In genomic region chrX:101639741-101640166, GRCm38 (mm10) we compare ENCODE assay signal across 8 mouse cellular contexts. TPM values are rescaled to one million over a fixed set of nuclear protein-coding genes. Genes with fewer than 3 reads are reported as not detected.
DNase-seq lines count a peak whose midpoint lies in the region; ATAC-seq lines count a peak whose summit lies in the region.

TSS of gene Ogt (plus strand) at chrX:101640060.

- peak within 1 kb of the TSS; percentile 84 for H3K27ac ChIP-seq in heart, embryonic 14.5 days (replicated peaks in 1 of 2; ENCODE audit: control insufficient read depth in 1 of 2, insufficient read depth in 1 of 2, low read depth in 2 of 2, low read length in 2 of 2)
- peak within 1 kb of the TSS; percentile 90 for H3K27ac ChIP-seq in liver, embryonic 13.5 days
- peak within 1 kb of the TSS; percentile 87 for H3K27ac ChIP-seq in stomach, embryonic 16.5 days (ENCODE audit: low read length)

- H3K36me3 ChIP-seq in heart, embryonic 14.5 days (ENCODE audit: control insufficient read depth, insufficient read depth, low read length) = peaks cover 4% of the 10 kb centered on the region
- peaks cover 14% of the 10 kb centered on the region for H3K36me3 ChIP-seq in liver, embryonic 13.5 days
- no peaks in the 10 kb centered on the region for H3K36me3 ChIP-seq in stomach, embryonic 16.5 days (ENCODE audit: control insufficient read depth, insufficient read depth, low read length)

- H3K27me3 ChIP-seq in heart, embryonic 14.5 days (ENCODE audit: control insufficient read depth, insufficient read depth, low read length) = peaks cover 17% of the 10 kb centered on the region
- H3K27me3 ChIP-seq in liver, embryonic 13.5 days = peaks cover 12% of the 10 kb centered on the region; the same call in 1 of the 2 replicates
- no peaks in the 10 kb centered on the region; the same call in 1 of the 2 replicates for H3K27me3 ChIP-seq in stomach, embryonic 16.5 days (ENCODE audit: control insufficient read depth, insufficient read depth, low read length)

- peak; percentile 82 for DNase-seq in c-Kit-negative CD71-positive TER-119-positive erythroid progenitor cells, embryonic 14.5 days (ENCODE audit: low read depth, low spot score)
- peak; percentile 76 for DNase-seq in fibroblast of lung, adult 2 months (ENCODE audit: low read depth)
- peak; percentile 94 for DNase-seq in kidney, postnatal 14 days
- peak; percentile 84 for DNase-seq in liver, embryonic 13.5 days
- DNase-seq in neural tube, embryonic 10.5 days (ENCODE audit: extremely low spot score, low spot score) = peak; percentile 86

- peak within 1 kb of the TSS; percentile 70 to 89 for H3K4me3 ChIP-seq in heart, embryonic 14.5 days (ENCODE audit: control insufficient read depth in 1 of 2, insufficient read depth in 1 of 2, low read depth in 1 of 2, low read length in 2 of 2)
- peak within 1 kb of the TSS; percentile 79 for H3K4me3 ChIP-seq in liver, embryonic 13.5 days (replicated peaks)
- H3K4me3 ChIP-seq in stomach, embryonic 16.5 days (replicated peaks; ENCODE audit: low read length) = peak within 1 kb of the TSS; percentile 54

- H3K9me3 ChIP-seq in heart, embryonic 14.5 days (ENCODE audit: control insufficient read depth, low read length) = no peaks in the 10 kb centered on the region
- no peaks in the 10 kb centered on the region for H3K9me3 ChIP-seq in liver, embryonic 13.5 days (replicated peaks)
- H3K9me3 ChIP-seq in stomach, embryonic 16.5 days (replicated peaks; ENCODE audit: control insufficient read depth, low read length) = no peaks in the 10 kb centered on the region

- peak; percentile 89 for ATAC-seq in CD4-positive, CD25-positive, alpha-beta regulatory T cell, adult 4 months
- peak; percentile 87 for ATAC-seq in heart, embryonic 14.5 days (ENCODE audit: insufficient number of reproducible peaks, insufficient read depth, low FRiP score, low read depth)
- peak; percentile 90 for ATAC-seq in liver, embryonic 13.5 days (ENCODE audit: low read depth)
- ATAC-seq in stomach, embryonic 16.5 days (ENCODE audit: insufficient read depth, low FRiP score) = peak; percentile 94

- H3K4me1 ChIP-seq in heart, embryonic 14.5 days (ENCODE audit: control insufficient read depth in 2 of 2, insufficient read depth in 2 of 2, low read length in 2 of 2) = no peaks in the 10 kb centered on the region; a peak in 1 of 4 replicates
- peaks cover 11% of the 10 kb centered on the region for H3K4me1 ChIP-seq in liver, embryonic 13.5 days (replicated peaks)
- H3K4me1 ChIP-seq in stomach, embryonic 16.5 days (ENCODE audit: control insufficient read depth, insufficient read depth, low read length) = no peaks in the 10 kb centered on the region

- peak within 1 kb of the TSS; percentile 90 for H3K9ac ChIP-seq in heart, embryonic 14.5 days (ENCODE audit: low read length)
- H3K9ac ChIP-seq in liver, embryonic 13.5 days = peak within 1 kb of the TSS; percentile 89
- H3K9ac ChIP-seq in stomach, embryonic 16.5 days (ENCODE audit: low read length) = peak within 1 kb of the TSS; percentile 84

- 11% methylated on average over 24 of the region's 24 CpGs for WGBS in heart, embryonic 14.5 days
- WGBS in liver, embryonic 13.5 days (ENCODE audit: insufficient replicate concordance) = 10% methylated on average over 24 of the region's 24 CpGs
- 11% methylated on average over 24 of the region's 24 CpGs for WGBS in stomach, embryonic 16.5 days

- H3K4me2 ChIP-seq in heart, embryonic 14.5 days (ENCODE audit: low read length) = peak within 1 kb of the TSS; percentile 72
- H3K4me2 ChIP-seq in liver, embryonic 13.5 days = peak within 1 kb of the TSS; percentile 64
- peak within 1 kb of the TSS; percentile 66 for H3K4me2 ChIP-seq in stomach, embryonic 16.5 days (ENCODE audit: low read depth, low read length)

RNA-seq across cellular contexts. Expression of gene Ogt, which starts in this region (rescaled TPM):
- 100 to 1,000 TPM; 178 to 203 TPM for polyA plus RNA-seq in CD4-positive, CD25-positive, alpha-beta regulatory T cell, adult 4 months (2017; shearing (Covaris generic))
- polyA plus RNA-seq in heart, embryonic 14.5 days (2014; fragmentation: Nextera tagmentation; extraction: Ambion mirVana) = 133 and 138 TPM in 2 replicates
- 44.1 and 54.1 TPM in 2 replicates for polyA plus RNA-seq in liver, embryonic 13.5 days (2015; fragmentation: Nextera tagmentation; extraction: Ambion mirVana)
- polyA plus RNA-seq in stomach, embryonic 16.5 days (2015; fragmentation: Nextera tagmentation; extraction: Ambion mirVana) = 144 and 149 TPM in 2 replicates

Comparison
In these comparisons a context has a peak if more than half of its experiments do, and no peak if none do; other contexts are left out.
1. Peak in every context shown above with its lines: DNase-seq, ATAC-seq, H3K4me3 ChIP-seq and H3K27ac ChIP-seq.